Mouse (Mus musculus): ENCODE measurements around the gene Rgl2.
A peak's percentile ranks its signal among the peaks of the same experiment; 100 is the strongest.

GRCm38 (mm10) chr17:33910346-33911051, 18.8 kb upstream of the Rgl2 start:
- TF ChIP-seq POLR2A (IDR thresholded peaks at IDR 0.05; ENCODE audit: borderline replicate concordance, insufficient read depth, low read length) (no peak), CTCF (IDR thresholded peaks at IDR 0.05; ENCODE audit: borderline replicate concordance, insufficient read depth, low read depth, low read length) (0 out of 2 replicates have a peak, but pooled peaks have one; percentile 2)

All from cerebellum, adult 2 months (tissue).